Comparison of ENCODE assay signal across 21 mouse cellular contexts in the genomic region with DNA sequence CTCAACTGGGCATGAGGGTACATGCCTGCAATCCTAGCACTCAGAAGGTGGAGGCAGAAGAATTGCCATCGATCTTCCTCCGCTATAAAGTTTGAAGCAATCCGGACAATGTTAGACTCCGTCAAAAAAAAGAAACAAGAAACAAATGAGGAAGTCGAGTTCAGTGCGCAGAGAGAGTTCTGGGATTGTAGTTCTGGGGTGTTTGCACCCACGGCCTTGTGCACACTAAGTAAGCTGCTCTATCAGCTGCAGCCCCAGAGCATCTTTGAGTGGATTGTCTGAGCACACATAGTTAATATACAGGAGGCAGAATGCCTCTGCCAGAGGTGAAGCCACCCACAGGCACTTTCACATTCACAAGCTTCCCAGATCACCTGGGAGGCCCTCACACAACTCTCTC. TPM values are rescaled to one million over a fixed set of nuclear protein-coding genes. Genes with fewer than 3 reads are reported as not detected.
DNase-seq lines count a peak whose midpoint lies in the region; ATAC-seq and TF ChIP-seq lines count a peak whose summit lies in the region.
"Had no signal": no experiment of that assay in that cellular context is flagged by ENCODE, and none has a peak within 500 bp of the region (broad histone marks: within the 10 kb centered on the region; RNA-seq: fewer than 3 reads in every experiment).

No protein-coding gene starts in this region.

- no peak for TF ChIP-seq POLR2A in bone marrow macrophage, adult 2 months (IDR thresholded peaks at IDR 0.05; ENCODE audit: borderline replicate concordance, low read depth, low read length)

- peak overlapping the region; percentile 71 for H3K27ac ChIP-seq in bone marrow macrophage, adult 2 months (ENCODE audit: insufficient read depth, low read depth, low read length)
- H3K27ac ChIP-seq: embryonic facial prominence, embryonic 13.5 days; forebrain, embryonic 12.5 days had no signal

- peak overlapping the region; percentile 47 for H3K4me3 ChIP-seq in megakaryocyte, embryonic 14.5 days (replicated peaks)
- H3K4me3 ChIP-seq in bone marrow macrophage, adult 2 months (ENCODE audit: insufficient read depth, low read length), result peak overlapping the region; percentile 34; the same call in 1 of the 2 replicates

- TF ChIP-seq CTCF in bone marrow macrophage, adult 2 months (IDR thresholded peaks at IDR 0.05; ENCODE audit: low read depth, low read length), result no peak

- H3K27me3 ChIP-seq in megakaryocyte, embryonic 14.5 days (replicated peaks), result peaks cover 61% of the 10 kb centered on the region

- DNase-seq in CD4-positive helper T cell, adult 2 months (ENCODE audit: low read depth, low spot score), result peak; percentile 41
- DNase-seq in adrenal gland, adult 18-20 months (ENCODE audit: low spot score in 2 of 2), result no peak
- DNase-seq in cerebellum, postnatal 10 days, result no peak
- DNase-seq in spleen, adult 18-20 months, result no peak
- DNase-seq: adrenal gland, postnatal 14 days; cerebellum, adult 11-12 months; cerebellum, adult 9-10 months; cerebellum, postnatal 36 days; gastrocnemius, postnatal 14 days had no signal

- H3K4me1 ChIP-seq in megakaryocyte, embryonic 14.5 days, result peaks cover 78% of the 10 kb centered on the region
- H3K4me1 ChIP-seq in bone marrow macrophage, adult 2 months (ENCODE audit: control insufficient read depth, insufficient read depth, low read length), result peaks cover 49% of the 10 kb centered on the region

- ATAC-seq in megakaryocyte, adult 5-6 weeks (ENCODE audit: poor library complexity, severe bottlenecking), result no peak

- H3K36me3 ChIP-seq in megakaryocyte, embryonic 14.5 days (replicated peaks; ENCODE audit: low read length), result no peaks in the 10 kb centered on the region
- H3K36me3 ChIP-seq: embryonic facial prominence, embryonic 13.5 days; forebrain, embryonic 12.5 days; G1E; heart, embryonic 12.5 days; hindbrain, embryonic 15.5 days had no signal

- H3K9me3 ChIP-seq in megakaryocyte, embryonic 14.5 days, result no peaks in the 10 kb centered on the region
- H3K9me3 ChIP-seq: embryonic facial prominence, embryonic 13.5 days; forebrain, embryonic 12.5 days; G1E; heart, embryonic 12.5 days; hindbrain, embryonic 15.5 days had no signal

RNA-seq across cellular contexts. Expression of a gene that starts 8.8 kb away (rescaled TPM):
- 12.9 and 33.1 TPM in 2 replicates for polyA plus RNA-seq in megakaryocyte, embryonic 14.5 days (2012; ENCODE audit: insufficient read depth, low replicate concordance)
- 24.0 and 25.4 TPM in 2 replicates for total RNA-seq in megakaryocyte, adult 5-6 weeks (2015)
- total RNA-seq in megakaryocyte, adult 5-6 weeks (2017), result 26.9 and 30.4 TPM in 2 replicates
- 0.68 TPM in 1 of 2 replicates, not detected in the other for polyA plus RNA-seq in bone marrow macrophage, adult 2 months (2012; ENCODE audit: insufficient read depth, insufficient read length, missing spikeins)
- total RNA-seq in adrenal gland, adult 18-20 months (2021), result 10 to 100 TPM; 15.9 to 23.2 TPM
- polyA plus RNA-seq: forebrain, embryonic 12.5 days; hindbrain, embryonic 11.5 days had no signal

RNA-seq across cellular contexts. Expression of a gene that starts 25.9 kb away (rescaled TPM):
- 36.5 and 52.2 TPM in 2 replicates for polyA plus RNA-seq in megakaryocyte, embryonic 14.5 days (2012; ENCODE audit: insufficient read depth, low replicate concordance)
- total RNA-seq in megakaryocyte, adult 5-6 weeks (2015), result 18.9 and 26.4 TPM in 2 replicates
- total RNA-seq in megakaryocyte, adult 5-6 weeks (2017), result 17.5 and 21.4 TPM in 2 replicates
- 30.7 and 35.4 TPM in 2 replicates for polyA plus RNA-seq in bone marrow macrophage, adult 2 months (2012; ENCODE audit: insufficient read depth, insufficient read length, missing spikeins)
- 10 to 100 TPM; 31.2 to 41.0 TPM for total RNA-seq in adrenal gland, adult 18-20 months (2021)

RNA-seq across cellular contexts. Expression of a gene that starts 36.3 kb away (rescaled TPM):
- 6.1 and 8.4 TPM in 2 replicates for polyA plus RNA-seq in megakaryocyte, embryonic 14.5 days (2012; ENCODE audit: insufficient read depth, low replicate concordance)
- total RNA-seq in megakaryocyte, adult 5-6 weeks (2015), result 0.48 TPM in 1 of 2 replicates, not detected in the other
- not detected in 2 replicates for total RNA-seq in megakaryocyte, adult 5-6 weeks (2017)
- polyA plus RNA-seq in bone marrow macrophage, adult 2 months (2012; ENCODE audit: insufficient read depth, insufficient read length, missing spikeins), result 1.4 and 2.0 TPM in 2 replicates
- total RNA-seq in adrenal gland, adult 18-20 months (2021), result 1 to 10 TPM; 5.0 to 8.6 TPM

RNA-seq across cellular contexts. Expression of a gene that starts 38.8 kb away (rescaled TPM):
- polyA plus RNA-seq in megakaryocyte, embryonic 14.5 days (2012; ENCODE audit: insufficient read depth, low replicate concordance), result not detected in 2 replicates
- not detected in 2 replicates for total RNA-seq in megakaryocyte, adult 5-6 weeks (2015)
- not detected in 2 replicates for total RNA-seq in megakaryocyte, adult 5-6 weeks (2017)
- polyA plus RNA-seq in bone marrow macrophage, adult 2 months (2012; ENCODE audit: insufficient read depth, insufficient read length, missing spikeins), result 0.93 and 4.2 TPM in 2 replicates
- total RNA-seq in adrenal gland, adult 18-20 months (2021), result not detected
- total RNA-seq: G1E; gastrocnemius, postnatal 14 days; heart, adult 8-10 months; heart, postnatal 25 days had no signal
- polyA plus RNA-seq: embryonic facial prominence, embryonic 13.5 days; G1E; gonadal fat pad, adult 2 months; heart, embryonic 12.5 days; hindbrain, embryonic 11.5 days had no signal

RNA-seq across cellular contexts. Expression of a gene that starts 40.6 kb away (rescaled TPM):
- 13.3 and 50.4 TPM in 2 replicates for polyA plus RNA-seq in megakaryocyte, embryonic 14.5 days (2012; ENCODE audit: insufficient read depth, low replicate concordance)
- total RNA-seq in megakaryocyte, adult 5-6 weeks (2015), result 3.4 TPM in 2 replicates
- total RNA-seq in megakaryocyte, adult 5-6 weeks (2017), result 9.0 and 11.5 TPM in 2 replicates
- polyA plus RNA-seq in bone marrow macrophage, adult 2 months (2012; ENCODE audit: insufficient read depth, insufficient read length, missing spikeins), result 7.8 and 8.4 TPM in 2 replicates
- total RNA-seq in adrenal gland, adult 18-20 months (2021), result 10 to 100 TPM; 13.3 to 13.7 TPM

Comparison
In these comparisons a context has a peak if more than half of its experiments do, and no peak if none do; other contexts are left out.
1. RNA of a gene that starts 36.3 kb away (total RNA-seq): 5.0 to 8.6 TPM in adrenal gland, adult 18-20 months; 0.48 TPM in megakaryocyte, adult 5-6 weeks; every median in the first group is over 4 times any median in the second.